Mouse (Mus musculus) kidney, postnatal 0 days (tissue): ENCODE measurements around the gene Atp11a. TPM values are rescaled to one million over a fixed set of nuclear protein-coding genes. Genes with fewer than 3 reads are reported as not detected.
A peak's percentile ranks its signal among the peaks of the same experiment; 100 is the strongest.

ENCODE experiments used
- ATAC-seq: fragments of 200-750 bp; cut with Nextera tagmentation; replicated peaks from 2 replicates; pipeline ENCODE4 v1.8.0; 2017; ENCODE audit warnings: low read depth, moderate number of reproducible peaks, moderate TSS enrichment, moderate library complexity; ENCODE audit not compliant: low FRiP score
- DNase-seq: peaks from one replicate; pipeline ENCODE4 v3.0.0-alpha.2; 2016; ENCODE audit warnings: low spot score
- H3K27ac ChIP-seq: fragments of 300-500 bp; sonication (generic); 2 replicates; pipeline ENCODE4 v1.5.1; 2014; ENCODE audit warnings: mild to moderate bottlenecking
- H3K27me3 ChIP-seq: fragments of 300-500 bp; sonication (generic); 2 replicates; pipeline ENCODE4 v1.6.1; 2014; ENCODE audit warnings: low read length, mixed read lengths; ENCODE audit not compliant: insufficient read depth
- H3K36me3 ChIP-seq: fragments of 300-500 bp; sonication (generic); 2 replicates; pipeline ENCODE4 v1.6.1; 2014; ENCODE audit warnings: low read length, mixed read lengths; ENCODE audit not compliant: insufficient read depth
- H3K4me1 ChIP-seq: fragments of 300-500 bp; sonication (generic); replicated peaks from 2 replicates; pipeline ENCODE4 v1.6.1; 2014; ENCODE audit warnings: antibody characterized with exemption, low read length, mixed read lengths; ENCODE audit not compliant: insufficient read depth
- H3K4me2 ChIP-seq: fragments of 300-500 bp; sonication (generic); 2 replicates; pipeline ENCODE4 v1.6.1; 2014; ENCODE audit warnings: mild to moderate bottlenecking, low read length, moderate library complexity, mixed read lengths
- H3K4me3 ChIP-seq: fragments of 300-500 bp; sonication (generic); replicated peaks from 2 replicates; pipeline ENCODE4 v1.5.1; 2014; ENCODE audit warnings: low read depth, low read length
- H3K9ac ChIP-seq: fragments of 300-500 bp; sonication (generic); 2 replicates; pipeline ENCODE4 v1.6.1; 2014; ENCODE audit warnings: low read depth, low read length
- H3K9me3 ChIP-seq: fragments of 300-500 bp; sonication (generic); replicated peaks from 2 replicates; pipeline ENCODE4 v1.6.1; 2016; ENCODE audit warnings: low read length, inconsistent platforms, mixed read lengths
- CTCF ChIP-seq: IDR thresholded peaks from 2 replicates; pipeline ENCODE4 v1.5.1; 2016; ENCODE audit warnings: antibody characterized with exemption, low read depth, mild to moderate bottlenecking, moderate library complexity
- WGBS: fragments of 180-500 bp; shearing (Covaris S2); extraction: QIAGEN DNeasy Blood & Tissue Kit; methylation state at CpG from one replicate; pipeline ENCODE4 v1.1.7; 2014; 5-methylcytosine and 5-hydroxymethylcytosine counted together
- polyA plus RNA-seq: library from polyadenylated mRNA; unstranded; fragments of >200 nt; fragmentation: Nextera tagmentation; extraction: Ambion mirVana; gene quantifications from 2 replicates; pipeline ENCODE4 v1.2.1, GENCODE M21; 2015

Gene Atp11a
- polyA plus RNA-seq, 1 experiment from 2014 or later, result 24.5 TPM

- ATAC-seq (no peak), DNase-seq (peak; percentile 68)
- Histone ChIP-seq H3K27me3 (no peaks in the 10 kb centered on the region), H3K36me3 (no peaks in the 10 kb centered on the region), H3K4me2 (no peak overlapping the region), H3K4me3 (no peak overlapping the region), H3K27ac (0 out of 2 replicates have a peak overlapping the region, but pooled peaks have one; percentile 82), H3K9ac (no peak overlapping the region), H3K4me1 (peaks cover 20% of the 10 kb centered on the region; the same call in 1 of the 2 replicates), H3K9me3 (no peaks in the 10 kb centered on the region)
- TF ChIP-seq CTCF, result peak; percentile 68
- WGBS, result 49% methylated on average over 2 of the region's 2 CpGs
Observed at GRCm38 (mm10) chr8:12755312-12755711, 1.5 kb upstream of the Atp11a start.

DNA sequence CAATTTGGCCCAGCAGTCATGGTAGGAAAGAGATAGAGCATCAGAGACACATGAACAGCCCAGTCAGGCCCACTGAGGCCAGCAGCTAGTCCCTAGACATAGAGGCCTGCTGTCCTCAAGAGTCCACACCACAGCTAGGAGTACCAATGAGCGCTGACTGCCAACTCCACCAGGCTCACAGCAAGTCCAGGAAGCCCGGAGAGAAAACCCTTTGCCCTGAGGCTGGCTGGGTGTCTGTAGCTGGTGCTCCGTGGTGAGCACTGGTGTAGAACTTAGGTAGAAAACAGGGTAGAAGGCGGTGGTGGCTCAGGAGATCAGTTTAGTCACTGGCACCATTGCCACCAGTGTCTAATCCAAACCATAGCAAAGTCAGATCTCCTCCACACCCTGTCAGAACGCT, 988 bp upstream of the Atp11a start:
- no peaks in the 10 kb centered on the region for H3K9me3 ChIP-seq
- no peak overlapping the region for H3K4me2 ChIP-seq
- WGBS, result 83% methylated on average over 5 of the region's 5 CpGs
- DNase-seq, result no peak
- no peak for TF ChIP-seq CTCF
- peaks cover 20% of the 10 kb centered on the region; the same call in 1 of the 2 replicates for H3K4me1 ChIP-seq
- H3K27ac ChIP-seq, result peak overlapping the region; percentile 82; the same call in 1 of the 2 replicates
- no peak for ATAC-seq
- no peaks in the 10 kb centered on the region for H3K36me3 ChIP-seq
- no peak overlapping the region for H3K9ac ChIP-seq
- no peak overlapping the region for H3K4me3 ChIP-seq
- H3K27me3 ChIP-seq, result no peaks in the 10 kb centered on the region

- under 1% methylated on average over 51 of the region's 61 CpGs for WGBS
- H3K27ac ChIP-seq, result peak overlapping the region; percentile 82
- peak overlapping the region; percentile 94 for H3K9ac ChIP-seq
- H3K27me3 ChIP-seq, result no peaks in the 10 kb centered on the region
- no peak for TF ChIP-seq CTCF
- H3K36me3 ChIP-seq, result no peaks in the 10 kb centered on the region
- ATAC-seq (peak; percentile 34), DNase-seq (peak; percentile 37)
- no peaks in the 10 kb centered on the region for H3K9me3 ChIP-seq
- peak overlapping the region; percentile 52 for H3K4me3 ChIP-seq
- peak overlapping the region; percentile 69 for H3K4me2 ChIP-seq
- H3K4me1 ChIP-seq, result peaks cover 20% of the 10 kb centered on the region; the same call in 1 of the 2 replicates
Observed at GRCm38 (mm10) chr8:12757231-12757940, 572 bp downstream of the Atp11a start.

DNA sequence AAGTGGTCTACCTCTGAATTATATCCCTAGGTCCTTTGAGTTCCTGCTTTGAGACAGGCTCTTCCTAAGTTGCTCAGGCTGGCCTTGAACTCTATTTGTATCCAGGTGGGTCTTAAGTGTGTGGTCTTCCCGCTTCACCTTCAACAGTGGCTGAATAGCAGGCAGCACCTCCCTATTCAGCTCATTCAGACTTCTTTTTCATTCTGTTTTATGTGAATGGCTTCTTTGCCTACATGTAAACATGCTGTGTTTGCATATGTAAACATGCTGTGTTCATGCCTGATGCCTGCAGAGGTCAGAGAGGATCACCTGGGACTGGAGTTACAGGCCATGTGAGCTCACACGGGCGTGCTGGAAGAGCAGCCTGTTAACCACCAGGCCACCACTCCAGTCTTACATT, 3.1 kb downstream of the Atp11a start:
- no peak for TF ChIP-seq CTCF
- Histone ChIP-seq H3K9ac (no peak overlapping the region), H3K4me3 (no peak overlapping the region), H3K9me3 (no peaks in the 10 kb centered on the region), H3K27me3 (no peaks in the 10 kb centered on the region), H3K4me1 (peaks cover 27% of the 10 kb centered on the region; the same call in 1 of the 2 replicates), H3K27ac (no peak overlapping the region), H3K36me3 (no peaks in the 10 kb centered on the region), H3K4me2 (no peak overlapping the region)
- ATAC-seq (no peak), DNase-seq (no peak)
- 74% methylated on average over 3 of the region's 3 CpGs for WGBS

DNA sequence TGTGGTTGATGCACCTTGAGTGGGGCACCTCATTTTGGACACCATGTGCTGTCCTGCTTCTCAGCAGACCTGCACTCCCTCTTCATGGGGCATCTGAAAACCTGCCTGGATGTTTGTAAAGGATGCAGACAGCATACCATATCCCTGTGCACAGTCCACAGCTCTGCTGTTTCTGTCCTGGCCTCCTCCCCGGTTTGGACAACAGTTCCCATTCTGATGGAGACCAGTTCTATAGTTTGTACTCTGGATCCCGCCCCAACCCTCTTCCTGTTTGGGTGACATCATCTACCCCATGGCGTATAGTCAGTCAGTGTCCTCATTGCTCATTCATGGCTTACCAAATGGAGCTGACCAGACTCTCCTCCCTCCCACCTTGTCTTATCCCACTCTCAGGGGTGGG, 5.1 kb downstream of the Atp11a start:
- H3K27me3 ChIP-seq, result no peaks in the 10 kb centered on the region
- H3K36me3 ChIP-seq, result no peaks in the 10 kb centered on the region
- no peak for DNase-seq
- no peak overlapping the region for H3K4me2 ChIP-seq
- ATAC-seq, result no peak
- no peak overlapping the region for H3K27ac ChIP-seq
- H3K4me1 ChIP-seq, result peaks cover 14% of the 10 kb centered on the region; the same call in 1 of the 2 replicates
- no peak overlapping the region for H3K9ac ChIP-seq
- 74% methylated on average over 3 of the region's 3 CpGs for WGBS
- TF ChIP-seq CTCF, result no peak
- H3K9me3 ChIP-seq, result no peaks in the 10 kb centered on the region
- H3K4me3 ChIP-seq, result no peak overlapping the region

GRCm38 (mm10) chr8:12763565-12764108, 6.8 kb downstream of the Atp11a start:
- ATAC-seq (no peak), DNase-seq (no peak)
- H3K9me3 ChIP-seq, result no peaks in the 10 kb centered on the region
- no peak overlapping the region for H3K4me2 ChIP-seq
- 0 out of 2 replicates have a peak, but pooled peaks cover 7% of the 10 kb centered on the region for H3K4me1 ChIP-seq
- no peak overlapping the region for H3K4me3 ChIP-seq
- no peaks in the 10 kb centered on the region for H3K36me3 ChIP-seq
- TF ChIP-seq CTCF, result no peak
- no peak overlapping the region for H3K9ac ChIP-seq
- no peaks in the 10 kb centered on the region for H3K27me3 ChIP-seq
- no peak overlapping the region for H3K27ac ChIP-seq
- 63% methylated on average over 4 of the region's 4 CpGs for WGBS
